Mouse (Mus musculus) small intestine, adult 10 weeks (tissue): ENCODE data around the gene Nfs1. TPM values are rescaled to one million over a fixed set of nuclear protein-coding genes. Genes with fewer than 3 reads are reported as not detected.

ENCODE experiments used
- polyA plus RNA-seq: library from polyadenylated mRNA; stranded (reverse); fragments of 350-450 nt; fragmentation: Illumina TruSeq; extraction: RNeasy Lipid Tissue Mini Kit (QIAGEN cat#74804); gene quantifications from one replicate; pipeline ENCODE4 v1.2.3, GENCODE M21; 2014; ENCODE audit warnings: low replicate concordance

Gene Nfs1
- 64.2 TPM for polyA plus RNA-seq

DNA sequence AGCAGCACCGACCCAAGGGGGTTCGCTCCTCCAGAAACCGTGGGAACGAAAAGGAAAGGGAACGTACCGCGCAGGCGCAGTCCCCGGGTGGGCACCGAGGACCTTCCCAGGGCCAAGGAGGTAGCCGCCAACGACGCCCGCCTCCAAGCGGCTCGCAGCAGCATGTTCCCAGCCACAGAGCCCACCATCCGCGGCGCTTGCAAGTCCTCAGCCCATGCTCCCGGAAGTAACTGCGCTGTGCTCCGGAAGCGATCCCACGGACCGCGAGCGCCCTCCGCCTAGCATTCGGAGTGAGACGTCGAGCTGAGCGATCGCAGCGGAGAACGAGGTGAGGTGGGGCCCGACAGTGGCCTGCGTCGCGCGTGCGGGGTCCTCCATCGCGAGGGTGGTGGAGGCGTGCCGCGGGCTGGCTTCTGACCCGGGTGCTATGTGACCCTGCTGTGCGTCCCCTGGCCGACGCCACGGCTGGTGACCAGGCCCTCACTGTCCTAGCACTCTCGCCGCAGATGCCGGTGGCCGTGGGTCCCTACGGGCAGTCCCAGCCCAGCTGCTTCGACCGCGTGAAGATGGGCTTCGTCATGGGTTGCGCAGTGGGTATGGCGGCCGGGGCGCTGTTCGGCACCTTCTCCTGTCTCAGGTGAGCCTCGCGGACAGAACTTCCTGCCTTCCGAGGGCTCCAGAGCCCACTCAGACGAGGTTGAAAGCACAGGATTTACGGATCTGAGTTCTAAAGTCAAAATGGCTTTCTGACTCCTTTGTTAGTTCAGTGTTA, at the start of gene Nfs1, which contains the start of gene Romo1:
Gene Nfs1, minus strand, starts transcription at position 234 of the 772 bp plus-strand sequence.
Gene Romo1, plus strand, starts transcription at position 87 of the 772 bp plus-strand sequence.

DNA sequence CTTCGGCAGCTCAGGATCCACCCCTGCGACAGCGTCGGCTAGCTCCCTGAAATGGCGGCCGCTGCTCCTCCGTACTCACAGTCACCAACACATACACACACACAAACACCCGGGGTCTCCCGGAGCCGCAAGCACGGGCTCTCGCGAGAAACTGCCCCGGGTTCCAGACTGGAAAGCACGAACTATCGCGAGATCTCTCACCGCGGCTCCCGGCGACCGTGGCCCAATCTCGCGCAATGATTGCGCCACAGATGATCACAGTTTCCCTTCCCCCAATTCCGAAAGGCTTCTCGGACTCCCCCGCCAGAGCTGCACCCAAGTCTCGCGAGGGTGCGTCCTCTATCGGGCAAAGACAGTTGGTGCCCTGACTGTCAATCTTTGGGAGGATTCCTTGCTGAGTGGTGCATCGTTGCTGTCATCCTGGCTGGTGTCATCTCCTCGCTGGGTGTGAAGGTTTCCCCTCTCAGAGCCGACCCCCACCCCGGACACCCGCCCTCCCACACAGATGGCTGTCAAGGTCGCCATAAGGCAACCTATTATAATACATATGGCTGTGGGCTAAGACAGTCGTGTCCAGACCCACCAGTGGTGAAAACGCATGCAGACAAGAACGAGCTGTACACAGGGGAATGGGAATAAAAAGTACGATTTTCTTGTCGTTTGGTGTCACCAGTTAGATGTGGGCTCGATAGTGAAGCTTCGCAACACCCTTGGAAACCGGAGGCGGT, 36.3 kb upstream of the Nfs1 start, which contains the start of gene Rbm39:
Gene Rbm39, minus strand, starts transcription at position 145 of the 728 bp plus-strand sequence.

DNA sequence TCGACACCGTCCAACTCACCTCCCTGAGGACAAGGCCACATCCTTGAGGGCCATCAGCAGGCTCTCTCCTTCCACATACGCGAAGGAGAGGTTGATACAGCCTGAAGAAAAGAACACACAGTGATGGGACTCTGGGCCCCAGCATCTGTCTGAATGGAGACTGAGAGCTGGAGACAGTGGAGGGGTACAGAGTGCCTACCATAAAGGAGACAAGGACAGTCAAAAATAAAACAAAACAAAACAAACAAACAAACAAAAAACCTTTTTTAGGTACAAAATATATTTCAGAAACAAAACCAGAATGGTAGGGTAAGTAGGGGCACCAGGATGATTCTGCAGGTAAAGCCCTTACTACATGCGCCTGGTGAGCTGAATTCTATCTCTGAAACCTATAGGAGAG, 17.0 kb downstream of the Nfs1 start, which contains the start of gene Gm28036:
Gene Gm28036, minus strand, starts transcription at position 101 of the 400 bp plus-strand sequence.

DNA sequence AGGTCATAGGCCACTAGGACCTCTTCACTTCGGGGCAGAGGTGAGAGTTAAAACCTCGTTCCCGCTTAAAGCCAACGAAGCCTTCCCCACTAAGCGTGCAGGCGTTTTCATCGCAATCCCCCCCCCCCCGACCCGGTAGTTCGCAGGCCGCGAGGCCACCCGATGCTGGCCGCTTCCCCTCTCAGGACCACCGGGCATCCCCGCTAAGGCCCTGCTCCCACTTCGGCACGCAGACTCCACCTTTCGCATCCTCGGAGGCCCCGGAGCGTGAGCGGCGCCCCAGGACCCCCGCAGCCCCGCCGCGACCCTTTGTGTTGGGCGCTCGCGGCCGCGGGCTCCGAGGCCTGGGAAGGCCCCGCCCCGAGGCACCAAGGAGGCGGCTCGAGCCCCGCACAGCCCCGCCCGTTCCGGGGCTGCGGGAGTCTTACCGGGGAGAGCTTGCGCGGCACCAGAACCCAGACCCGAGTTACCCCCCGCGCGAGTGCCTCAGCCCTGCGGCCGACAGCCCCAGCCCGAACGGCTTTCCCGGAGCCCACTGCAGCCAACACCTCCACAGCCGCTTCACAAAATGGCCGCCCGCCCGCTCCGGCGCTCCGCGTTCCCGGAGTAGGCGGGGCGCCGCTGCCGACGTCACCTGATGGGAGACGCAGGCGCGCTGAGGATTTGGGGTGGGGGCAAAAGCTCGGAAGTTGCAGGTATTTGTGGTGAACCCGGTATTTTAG, 32.5 kb downstream of the Nfs1 start, which contains the start of the genes Cpne1 and Rbm12:
Gene Cpne1, minus strand, starts transcription at position 608 of the 722 bp plus-strand sequence.
Gene Rbm12, minus strand, starts transcription at position 621 of the 722 bp plus-strand sequence.

Other genes with a start within 250 kb of the Nfs1 start
- gene Uqcc1, start 213.9 kb downstream of the Nfs1 start, polyA plus RNA-seq, result 23.3 TPM
- not detected for gene Gm15557, start 203.5 kb downstream of the Nfs1 start, polyA plus RNA-seq
- gene Gdf5, start 198.8 kb downstream of the Nfs1 start, polyA plus RNA-seq, result not detected
- gene Cep250, start 187.7 kb downstream of the Nfs1 start, polyA plus RNA-seq, result 0.82 TPM
- gene 6430550D23Rik, start 136.2 kb downstream of the Nfs1 start, polyA plus RNA-seq, result 2.9 TPM
- gene Ergic3, start 136.1 kb downstream of the Nfs1 start, polyA plus RNA-seq, result 5.4 TPM
- gene Fer1l4, start 91.2 kb downstream of the Nfs1 start, polyA plus RNA-seq, result not detected
- not detected for gene Spag4, start 79.0 kb downstream of the Nfs1 start, polyA plus RNA-seq
- 35.0 TPM for gene Cpne1, start 32.2 kb downstream of the Nfs1 start, polyA plus RNA-seq
- 13.5 TPM for gene Rbm12, start 32.2 kb downstream of the Nfs1 start, polyA plus RNA-seq
- gene Gm28036, start 17.1 kb downstream of the Nfs1 start, polyA plus RNA-seq, result 7.4 TPM
- gene Romo1, start 147 bp downstream of the Nfs1 start, polyA plus RNA-seq, result 1.3 TPM
- 688 TPM for gene Rbm39, start 36.1 kb upstream of the Nfs1 start, polyA plus RNA-seq
- 7.0 TPM for gene Phf20, start 52.3 kb upstream of the Nfs1 start, polyA plus RNA-seq
- gene Cnbd2, start 168.1 kb upstream of the Nfs1 start, polyA plus RNA-seq, result 0.85 TPM
- not detected for gene Scand1, start 168.5 kb upstream of the Nfs1 start, polyA plus RNA-seq